Mouse (Mus musculus) limb, embryonic 14.5 days (tissue): ENCODE measurements around the gene Klhl26. TPM values are rescaled to one million over a fixed set of nuclear protein-coding genes. Genes with fewer than 3 reads are reported as not detected.

Experiments
- ATAC-seq: fragments of 200-750 bp; cut with Nextera tagmentation; 2 replicates; pipeline ENCODE4 v1.8.0; 2017; ENCODE audit warnings: low read depth, moderate number of reproducible peaks, moderate TSS enrichment; ENCODE audit not compliant: low FRiP score
- DNase-seq: peaks from one replicate; pipeline ENCODE4 v3.0.0-alpha.2; 2015; ENCODE audit warnings: low spot score
- H3K27ac ChIP-seq: fragments of 300-500 bp; sonication (generic); replicated peaks from 2 replicates; pipeline ENCODE4 v1.5.1; 2014; ENCODE audit warnings: low read depth, mild to moderate bottlenecking, low read length, moderate library complexity, mixed read lengths
- H3K27me3 ChIP-seq: fragments of 300-500 bp; sonication (generic); 2 replicates; pipeline ENCODE4 v1.6.1; 2014; ENCODE audit warnings: low read length, mixed read lengths; ENCODE audit not compliant: control insufficient read depth, insufficient read depth
- H3K36me3 ChIP-seq: fragments of 300-500 bp; sonication (generic); 2 replicates; pipeline ENCODE4 v1.6.1; 2014; ENCODE audit warnings: mild to moderate bottlenecking, low read length, moderate library complexity, mixed read lengths; ENCODE audit not compliant: control insufficient read depth, insufficient read depth
- H3K4me1 ChIP-seq: fragments of 300-500 bp; sonication (generic); 2 replicates; pipeline ENCODE4 v1.6.1; 2014; ENCODE audit warnings: antibody characterized with exemption, low read length, mixed read lengths; ENCODE audit not compliant: control insufficient read depth, insufficient read depth
- H3K4me2 ChIP-seq: fragments of 300-500 bp; sonication (generic); replicated peaks from 2 replicates; pipeline ENCODE4 v1.6.1; 2014; ENCODE audit warnings: low read depth, mild to moderate bottlenecking, low read length, moderate library complexity; ENCODE audit not compliant: severe bottlenecking
- H3K4me3 ChIP-seq: fragments of 300-500 bp; sonication (generic); replicated peaks from 2 replicates; pipeline ENCODE4 v1.5.1; 2014; ENCODE audit warnings: low read length
- H3K9ac ChIP-seq: fragments of 300-500 bp; sonication (generic); 2 replicates; pipeline ENCODE4 v1.6.1; 2014; ENCODE audit warnings: mild to moderate bottlenecking, low read depth, low read length, moderate library complexity; ENCODE audit not compliant: severe bottlenecking
- H3K9me3 ChIP-seq: fragments of 300-500 bp; sonication (generic); 2 replicates; pipeline ENCODE4 v1.6.1; 2016; ENCODE audit warnings: low read length; ENCODE audit not compliant: control insufficient read depth
- POLR2A ChIP-seq: fragments of 200-500 bp; IDR thresholded peaks from 2 replicates; pipeline ENCODE4 v1.8.0; 2012; ENCODE audit warnings: inconsistent platforms, mild to moderate bottlenecking, moderate library complexity, borderline replicate concordance; ENCODE audit not compliant: insufficient read depth, insufficient read length; ENCODE audit errors: extremely low read depth
- WGBS: fragments of 180-500 bp; shearing (Covaris S2); extraction: QIAGEN DNeasy Blood & Tissue Kit; methylation state at CpG from one replicate; pipeline ENCODE4 v1.1.7; 2014; 5-methylcytosine and 5-hydroxymethylcytosine counted together
- polyA plus RNA-seq, 2 experiments: library from polyadenylated mRNA; depleted of rRNA in 1 of 2; stranded (reverse) in 1 of 2; unstranded in 1 of 2; fragments of >200 nt; fragmentation: Nextera tagmentation in 1 of 2; extraction: Ambion mirVana in 1 of 2; gene quantifications; 2 replicates each; pipeline versions ENCODE4 v1.2.1 to v1.2.3; 2012 to 2014

Klhl26 gene
- polyA plus RNA-seq, 2 experiments = 24.2 to 48.7 TPM

- Histone ChIP-seq H3K4me2 (no peak overlapping the region), H3K36me3 (no peaks in the 10 kb centered on the region), H3K4me3 (no peak overlapping the region), H3K4me1 (peaks cover 8% of the 10 kb centered on the region), H3K27ac (no peak overlapping the region), H3K9me3 (no peaks in the 10 kb centered on the region), H3K9ac (no peak overlapping the region), H3K27me3 (peaks cover 7% of the 10 kb centered on the region)
- WGBS = 73% methylated on average over 2 of the region's 2 CpGs
- ATAC-seq (no peak), DNase-seq (no peak)
- no peak for TF ChIP-seq POLR2A
These were observed 6.2 kb upstream of the Klhl26 start for GRCm38 (mm10) chr8:70482943-70483342.

- H3K27me3 ChIP-seq = peaks cover 4% of the 10 kb centered on the region; the same call in 1 of the 2 replicates
- H3K9ac ChIP-seq = no peak overlapping the region
- H3K4me2 ChIP-seq = no peak overlapping the region
- H3K4me3 ChIP-seq = no peak overlapping the region
- no peak for ATAC-seq
- no peak overlapping the region for H3K27ac ChIP-seq
- 83% methylated on average over 3 of the region's 3 CpGs for WGBS
- no peak for DNase-seq
- peaks cover 7% of the 10 kb centered on the region; the same call in 1 of the 2 replicates for H3K4me1 ChIP-seq
- no peaks in the 10 kb centered on the region for H3K36me3 ChIP-seq
- no peaks in the 10 kb centered on the region for H3K9me3 ChIP-seq
- no peak for TF ChIP-seq POLR2A
These were observed 5.1 kb upstream of the Klhl26 start for GRCm38 (mm10) chr8:70481908-70482307.

- Histone ChIP-seq H3K9me3 (no peaks in the 10 kb centered on the region), H3K36me3 (no peaks in the 10 kb centered on the region), H3K27ac (no peak overlapping the region), H3K9ac (no peak overlapping the region; the same call in 1 of the 2 replicates), H3K4me1 (peaks cover 13% of the 10 kb centered on the region; the same call in 1 of the 2 replicates), H3K4me3 (peak overlapping the region; percentile 81), H3K27me3 (no peaks in the 10 kb centered on the region), H3K4me2 (peak overlapping the region; percentile 90)
- ATAC-seq (no peak; the same call in none of the 2 replicates), DNase-seq (no peak)
- 6% methylated on average over 17 of the region's 21 CpGs for WGBS
- TF ChIP-seq POLR2A = no peak
These were observed 658 bp upstream of the Klhl26 start for GRCm38 (mm10) chr8:70477269-70477982.

GRCm38 (mm10) chr8:70471856-70472255 is 4.9 kb downstream of the Klhl26 start:
- no peak overlapping the region for H3K27ac ChIP-seq
- DNase-seq (no peak), ATAC-seq (no peak)
- no peak overlapping the region for H3K4me2 ChIP-seq
- no peak for TF ChIP-seq POLR2A
- H3K9me3 ChIP-seq = no peaks in the 10 kb centered on the region
- 92% methylated on average over 7 of the region's 7 CpGs for whole genome bisulfite sequencing
- H3K9ac ChIP-seq = no peak overlapping the region
- H3K4me1 ChIP-seq = peaks cover 13% of the 10 kb centered on the region
- H3K36me3 ChIP-seq = peaks cover 3% of the 10 kb centered on the region; the same call in 1 of the 2 replicates
- no peak overlapping the region for H3K4me3 ChIP-seq
- no peaks in the 10 kb centered on the region for H3K27me3 ChIP-seq

- peaks cover 7% of the 10 kb centered on the region for H3K36me3 ChIP-seq
- no peak overlapping the region for H3K9ac ChIP-seq
- 83% methylated on average over 2 of the region's 2 CpGs for WGBS
- H3K4me2 ChIP-seq = no peak overlapping the region
- H3K4me3 ChIP-seq = no peak overlapping the region
- ATAC-seq (no peak), DNase-seq (no peak)
- H3K27me3 ChIP-seq = no peaks in the 10 kb centered on the region
- H3K27ac ChIP-seq = no peak overlapping the region
- TF ChIP-seq POLR2A = no peak
- H3K4me1 ChIP-seq = peaks cover 9% of the 10 kb centered on the region; the same call in 1 of the 2 replicates
- H3K9me3 ChIP-seq = no peaks in the 10 kb centered on the region
These were observed 6.8 kb downstream of the Klhl26 start for GRCm38 (mm10) chr8:70469938-70470337.
